Comparison of ENCODE assay signal across 24 mouse cellular contexts in genomic region chr7:141213133-141213532, GRCm38 (mm10). TPM values are rescaled to one million over a fixed set of nuclear protein-coding genes. Genes with fewer than 3 reads are reported as not detected.
DNase-seq lines count a peak whose midpoint lies in the region; ATAC-seq and TF ChIP-seq lines count a peak whose summit lies in the region.
"Had no signal": no experiment of that assay in that cellular context is flagged by ENCODE, and none has a peak within 500 bp of the region (broad histone marks: within the 10 kb centered on the region; RNA-seq: fewer than 3 reads in every experiment).

No protein-coding gene starts in this region.

- 88% methylated on average over 3 of the region's 3 CpGs for WGBS in forebrain, embryonic 10.5 days
- WGBS in forebrain, postnatal 0 days = 81% methylated on average over 3 of the region's 3 CpGs
- WGBS in liver, embryonic 15.5 days (ENCODE audit: insufficient replicate concordance) = 81% methylated on average over 3 of the region's 3 CpGs
- WGBS in intestine, embryonic 15.5 days = 69% methylated on average over 3 of the region's 3 CpGs
- 84% methylated on average over 3 of the region's 3 CpGs for WGBS in stomach, embryonic 14.5 days
- 83% methylated on average over 3 of the region's 3 CpGs for WGBS in kidney, embryonic 15.5 days

- H3K27ac ChIP-seq in forebrain, embryonic 10.5 days = 0 out of 2 replicates have a peak overlapping the region, but pooled peaks have one; percentile 90
- no peak overlapping the region for H3K27ac ChIP-seq in forebrain, postnatal 0 days (ENCODE audit: low read depth, low read length)
- H3K27ac ChIP-seq in liver, embryonic 15.5 days (replicated peaks) = peak overlapping the region; percentile 92
- 0 out of 2 replicates have a peak overlapping the region, but pooled peaks have one; percentile 54 for H3K27ac ChIP-seq in intestine, embryonic 15.5 days
- peak overlapping the region; percentile 15; the same call in 1 of the 2 replicates for H3K27ac ChIP-seq in stomach, embryonic 14.5 days (ENCODE audit: low read length)
- no peak overlapping the region for H3K27ac ChIP-seq in kidney, embryonic 15.5 days
- H3K27ac ChIP-seq: embryonic facial prominence, embryonic 12.5 days; hindbrain, embryonic 15.5 days; macrophage had no signal

- H3K27me3 ChIP-seq in forebrain, embryonic 10.5 days (ENCODE audit: poor library complexity, severe bottlenecking) = no peaks in the 10 kb centered on the region
- no peaks in the 10 kb centered on the region for H3K27me3 ChIP-seq in forebrain, postnatal 0 days (ENCODE audit: insufficient read depth, low read length)
- H3K27me3 ChIP-seq in liver, embryonic 15.5 days = 0 out of 2 replicates have a peak, but pooled peaks cover 4% of the 10 kb centered on the region
- H3K27me3 ChIP-seq in intestine, embryonic 15.5 days (replicated peaks) = no peaks in the 10 kb centered on the region
- H3K27me3 ChIP-seq in stomach, embryonic 14.5 days (ENCODE audit: control insufficient read depth, insufficient read depth, low read length) = no peaks in the 10 kb centered on the region
- H3K27me3 ChIP-seq in kidney, embryonic 15.5 days = no peaks in the 10 kb centered on the region
- H3K27me3 ChIP-seq: embryonic facial prominence, embryonic 12.5 days; hindbrain, embryonic 15.5 days had no signal

- no peaks in the 10 kb centered on the region for H3K9me3 ChIP-seq in forebrain, embryonic 10.5 days
- no peaks in the 10 kb centered on the region for H3K9me3 ChIP-seq in forebrain, postnatal 0 days (ENCODE audit: low read length)
- H3K9me3 ChIP-seq in liver, embryonic 15.5 days (replicated peaks) = no peaks in the 10 kb centered on the region
- no peaks in the 10 kb centered on the region for H3K9me3 ChIP-seq in intestine, embryonic 15.5 days
- no peaks in the 10 kb centered on the region for H3K9me3 ChIP-seq in stomach, embryonic 14.5 days (ENCODE audit: control insufficient read depth, low read depth, low read length)
- H3K9me3 ChIP-seq in kidney, embryonic 15.5 days (replicated peaks) = no peaks in the 10 kb centered on the region
- H3K9me3 ChIP-seq: embryonic facial prominence, embryonic 12.5 days; hindbrain, embryonic 15.5 days had no signal

- peaks cover 13% of the 10 kb centered on the region for H3K36me3 ChIP-seq in forebrain, embryonic 10.5 days (replicated peaks)
- H3K36me3 ChIP-seq in forebrain, postnatal 0 days (ENCODE audit: insufficient read depth) = no peaks in the 10 kb centered on the region
- peaks cover 11% of the 10 kb centered on the region for H3K36me3 ChIP-seq in liver, embryonic 15.5 days (replicated peaks)
- peaks cover 2% of the 10 kb centered on the region; the same call in 1 of the 2 replicates for H3K36me3 ChIP-seq in intestine, embryonic 15.5 days
- H3K36me3 ChIP-seq in stomach, embryonic 14.5 days (ENCODE audit: control insufficient read depth, insufficient read depth, low read length) = no peaks in the 10 kb centered on the region; the same call in 1 of the 2 replicates
- H3K36me3 ChIP-seq in kidney, embryonic 15.5 days = peaks cover 5% of the 10 kb centered on the region
- H3K36me3 ChIP-seq: hindbrain, embryonic 15.5 days had no signal

- H3K9ac ChIP-seq in forebrain, postnatal 0 days = no peak overlapping the region
- no peak overlapping the region for H3K9ac ChIP-seq in liver, embryonic 15.5 days
- H3K9ac ChIP-seq in intestine, embryonic 15.5 days = no peak overlapping the region
- H3K9ac ChIP-seq in stomach, embryonic 14.5 days (replicated peaks; ENCODE audit: low read depth, low read length) = no peak overlapping the region
- no peak overlapping the region for H3K9ac ChIP-seq in kidney, embryonic 15.5 days
- H3K9ac ChIP-seq: embryonic facial prominence, embryonic 12.5 days; hindbrain, embryonic 15.5 days; liver, embryonic 14.5 days had no signal

- no peak for ATAC-seq in forebrain, postnatal 0 days
- ATAC-seq in liver, embryonic 15.5 days (ENCODE audit: insufficient read depth) = no peak
- no peak for ATAC-seq in intestine, embryonic 15.5 days
- no peak for ATAC-seq in stomach, embryonic 14.5 days (ENCODE audit: insufficient number of reproducible peaks, insufficient read depth, low FRiP score, low read depth)
- no peak for ATAC-seq in kidney, embryonic 15.5 days (replicated peaks; ENCODE audit: low FRiP score)

- peaks cover 54% of the 10 kb centered on the region for H3K4me1 ChIP-seq in forebrain, embryonic 10.5 days
- H3K4me1 ChIP-seq in forebrain, postnatal 0 days (ENCODE audit: insufficient read depth) = no peaks in the 10 kb centered on the region
- peaks cover 97% of the 10 kb centered on the region for H3K4me1 ChIP-seq in liver, embryonic 15.5 days (replicated peaks)
- peaks cover 45% of the 10 kb centered on the region for H3K4me1 ChIP-seq in intestine, embryonic 15.5 days (replicated peaks)
- H3K4me1 ChIP-seq in stomach, embryonic 14.5 days (ENCODE audit: control insufficient read depth, insufficient read depth, low read length) = peaks cover 19% of the 10 kb centered on the region
- H3K4me1 ChIP-seq in kidney, embryonic 15.5 days = peaks cover 40% of the 10 kb centered on the region

- H3K4me3 ChIP-seq in forebrain, embryonic 10.5 days = no peak overlapping the region; the same call in 1 of the 2 replicates
- H3K4me3 ChIP-seq in forebrain, postnatal 0 days (ENCODE audit: low read depth, low read length) = no peak overlapping the region
- no peak overlapping the region for H3K4me3 ChIP-seq in liver, embryonic 15.5 days (replicated peaks)
- H3K4me3 ChIP-seq in intestine, embryonic 15.5 days (replicated peaks) = no peak overlapping the region
- H3K4me3 ChIP-seq in stomach, embryonic 14.5 days (ENCODE audit: low read depth, low read length) = no peak overlapping the region
- no peak overlapping the region for H3K4me3 ChIP-seq in kidney, embryonic 15.5 days (replicated peaks)
- H3K4me3 ChIP-seq: embryonic facial prominence, embryonic 12.5 days; hindbrain, embryonic 15.5 days had no signal

- no peak for TF ChIP-seq CTCF in forebrain, postnatal 0 days (IDR thresholded peaks at IDR 0.05; ENCODE audit: low read depth)

- no peak overlapping the region for H3K4me2 ChIP-seq in forebrain, postnatal 0 days (ENCODE audit: low read depth)
- H3K4me2 ChIP-seq in liver, embryonic 15.5 days = no peak overlapping the region
- no peak overlapping the region for H3K4me2 ChIP-seq in intestine, embryonic 15.5 days (replicated peaks)
- H3K4me2 ChIP-seq in stomach, embryonic 14.5 days (replicated peaks; ENCODE audit: low read depth, low read length) = no peak overlapping the region
- no peak overlapping the region for H3K4me2 ChIP-seq in kidney, embryonic 15.5 days
- H3K4me2 ChIP-seq: embryonic facial prominence, embryonic 12.5 days; hindbrain, embryonic 15.5 days had no signal

- DNase-seq in forebrain, embryonic 10.5 days (ENCODE audit: extremely low spot score, low spot score) = no peak
- no peak for DNase-seq in forebrain, postnatal 0 days
- DNase-seq in liver = no peak
- no peak for DNase-seq in natural killer cell, adult 2 months (ENCODE audit: low spot score in 2 of 2)
- DNase-seq: adrenal gland, postnatal 25 days; cerebellum, postnatal 10 days; gastrocnemius, postnatal 36 days; heart, postnatal 36 days; layer of hippocampus, adult 9-11 months; thymus, adult 18-20 months; thymus, postnatal 4 days had no signal

RNA-seq across cellular contexts. Expression of gene Lmntd2, which starts 0.7 kb away (rescaled TPM):
- 3.4 and 4.4 TPM in 2 replicates for polyA plus RNA-seq in forebrain, embryonic 10.5 days (2016; fragmentation: Nextera tagmentation; extraction: Ambion mirVana)
- 0.62 TPM in 1 of 2 replicates, not detected in the other for total RNA-seq in forebrain, postnatal 0 days (2014; rRNA removed)
- polyA plus RNA-seq in forebrain, postnatal 0 days (2015; fragmentation: Nextera tagmentation; extraction: Ambion mirVana) = 0.15 and 0.33 TPM in 2 replicates
- 0.60 and 0.91 TPM in 2 replicates for polyA plus RNA-seq in liver, embryonic 15.5 days (2015; fragmentation: Nextera tagmentation; extraction: Ambion mirVana)
- 3.5 and 3.6 TPM in 2 replicates for polyA plus RNA-seq in intestine, embryonic 15.5 days (2015; fragmentation: Nextera tagmentation; extraction: Ambion mirVana)
- polyA plus RNA-seq in stomach, embryonic 14.5 days (2014; fragmentation: Nextera tagmentation; extraction: Ambion mirVana) = 1.7 and 2.3 TPM in 2 replicates
- polyA plus RNA-seq in kidney, embryonic 15.5 days (2015; fragmentation: Nextera tagmentation; extraction: Ambion mirVana) = 3.4 and 3.5 TPM in 2 replicates
- total RNA-seq: gastrocnemius, adult 18-20 months; gastrocnemius, postnatal 36 days; heart, adult 8-10 months; heart, postnatal 36 days; left cerebral cortex, adult 18-20 months; left cerebral cortex, postnatal 36 days; monocyte, adult 5-6 weeks had no signal
- polyA plus RNA-seq: macrophage had no signal

RNA-seq across cellular contexts. Expression of gene Rassf7, which starts 2.5 kb away (rescaled TPM):
- 50.8 and 53.8 TPM in 2 replicates for polyA plus RNA-seq in forebrain, embryonic 10.5 days (2016; fragmentation: Nextera tagmentation; extraction: Ambion mirVana)
- total RNA-seq in forebrain, postnatal 0 days (2014; rRNA removed) = 13.3 and 15.8 TPM in 2 replicates
- 15.6 and 19.1 TPM in 2 replicates for polyA plus RNA-seq in forebrain, postnatal 0 days (2015; fragmentation: Nextera tagmentation; extraction: Ambion mirVana)
- 27.3 and 33.4 TPM in 2 replicates for polyA plus RNA-seq in liver, embryonic 15.5 days (2015; fragmentation: Nextera tagmentation; extraction: Ambion mirVana)
- polyA plus RNA-seq in intestine, embryonic 15.5 days (2015; fragmentation: Nextera tagmentation; extraction: Ambion mirVana) = 63.7 and 70.0 TPM in 2 replicates
- polyA plus RNA-seq in stomach, embryonic 14.5 days (2014; fragmentation: Nextera tagmentation; extraction: Ambion mirVana) = 57.2 and 59.2 TPM in 2 replicates
- polyA plus RNA-seq in kidney, embryonic 15.5 days (2015; fragmentation: Nextera tagmentation; extraction: Ambion mirVana) = 57.5 and 66.9 TPM in 2 replicates

RNA-seq across cellular contexts. Expression of gene Phrf1, which starts 15.5 kb away (rescaled TPM):
- polyA plus RNA-seq in forebrain, embryonic 10.5 days (2016; fragmentation: Nextera tagmentation; extraction: Ambion mirVana) = 121 and 124 TPM in 2 replicates
- 50.2 and 53.8 TPM in 2 replicates for total RNA-seq in forebrain, postnatal 0 days (2014; rRNA removed)
- polyA plus RNA-seq in forebrain, postnatal 0 days (2015; fragmentation: Nextera tagmentation; extraction: Ambion mirVana) = 26.1 and 35.8 TPM in 2 replicates
- polyA plus RNA-seq in liver, embryonic 15.5 days (2015; fragmentation: Nextera tagmentation; extraction: Ambion mirVana) = 26.7 and 32.6 TPM in 2 replicates
- polyA plus RNA-seq in intestine, embryonic 15.5 days (2015; fragmentation: Nextera tagmentation; extraction: Ambion mirVana) = 61.9 and 62.1 TPM in 2 replicates
- 69.0 and 72.1 TPM in 2 replicates for polyA plus RNA-seq in stomach, embryonic 14.5 days (2014; fragmentation: Nextera tagmentation; extraction: Ambion mirVana)
- 73.1 and 78.3 TPM in 2 replicates for polyA plus RNA-seq in kidney, embryonic 15.5 days (2015; fragmentation: Nextera tagmentation; extraction: Ambion mirVana)

RNA-seq across cellular contexts. Expression of gene Lrrc56, which starts 19.2 kb away (rescaled TPM):
- 15.5 and 15.6 TPM in 2 replicates for polyA plus RNA-seq in forebrain, embryonic 10.5 days (2016; fragmentation: Nextera tagmentation; extraction: Ambion mirVana)
- total RNA-seq in forebrain, postnatal 0 days (2014; rRNA removed) = 11.1 and 11.7 TPM in 2 replicates
- 10.2 and 10.7 TPM in 2 replicates for polyA plus RNA-seq in forebrain, postnatal 0 days (2015; fragmentation: Nextera tagmentation; extraction: Ambion mirVana)
- 11.0 and 12.1 TPM in 2 replicates for polyA plus RNA-seq in liver, embryonic 15.5 days (2015; fragmentation: Nextera tagmentation; extraction: Ambion mirVana)
- polyA plus RNA-seq in intestine, embryonic 15.5 days (2015; fragmentation: Nextera tagmentation; extraction: Ambion mirVana) = 5.1 and 5.4 TPM in 2 replicates
- polyA plus RNA-seq in stomach, embryonic 14.5 days (2014; fragmentation: Nextera tagmentation; extraction: Ambion mirVana) = 5.3 and 6.1 TPM in 2 replicates
- polyA plus RNA-seq in kidney, embryonic 15.5 days (2015; fragmentation: Nextera tagmentation; extraction: Ambion mirVana) = 10.3 and 13.9 TPM in 2 replicates

RNA-seq across cellular contexts. Expression of gene Hras, which starts 19.3 kb away (rescaled TPM):
- 80.6 and 82.7 TPM in 2 replicates for polyA plus RNA-seq in forebrain, embryonic 10.5 days (2016; fragmentation: Nextera tagmentation; extraction: Ambion mirVana)
- 103 and 149 TPM in 2 replicates for total RNA-seq in forebrain, postnatal 0 days (2014; rRNA removed)
- polyA plus RNA-seq in forebrain, postnatal 0 days (2015; fragmentation: Nextera tagmentation; extraction: Ambion mirVana) = 198 and 199 TPM in 2 replicates
- 83.0 and 98.2 TPM in 2 replicates for polyA plus RNA-seq in liver, embryonic 15.5 days (2015; fragmentation: Nextera tagmentation; extraction: Ambion mirVana)
- 92.9 and 107 TPM in 2 replicates for polyA plus RNA-seq in intestine, embryonic 15.5 days (2015; fragmentation: Nextera tagmentation; extraction: Ambion mirVana)
- polyA plus RNA-seq in stomach, embryonic 14.5 days (2014; fragmentation: Nextera tagmentation; extraction: Ambion mirVana) = 79.4 and 85.5 TPM in 2 replicates
- 92.1 and 98.0 TPM in 2 replicates for polyA plus RNA-seq in kidney, embryonic 15.5 days (2015; fragmentation: Nextera tagmentation; extraction: Ambion mirVana)

Comparison
In these comparisons a context has a peak if more than half of its experiments do, and no peak if none do; other contexts are left out.
1. H3K27ac ChIP-seq: peak in forebrain, embryonic 10.5 days (single experiment), liver, embryonic 15.5 days (single experiment), intestine, embryonic 15.5 days (single experiment) and stomach, embryonic 14.5 days (single experiment); none in forebrain, postnatal 0 days (single experiment) and kidney, embryonic 15.5 days (single experiment).